Mouse (Mus musculus): ENCODE data around the gene Hoxa7. TPM values are rescaled to one million over a fixed set of nuclear protein-coding genes. Genes with fewer than 3 reads are reported as not detected.

Hoxa7 gene
- total RNA-seq, 2 experiments from 2014 or later = not detected

GRCm38 (mm10) chr6:52189172-52189591 is 32.5 kb downstream of the Hoxa7 start:
- no peak for DNase-seq (ENCODE audit: low spot score in 2 of 2)
- intact Hi-C loops (cut with DNase I) = no loop called here

- no peak for DNase-seq (ENCODE audit: low spot score in 2 of 2)
- intact Hi-C loops (cut with DNase I) = no loop called here
Measured at GRCm38 (mm10) chr6:52186500-52186899, 35.2 kb downstream of the Hoxa7 start.

GRCm38 (mm10) chr6:52185834-52186233 is 35.8 kb downstream of the Hoxa7 start:
- intact Hi-C loops (cut with DNase I) = no loop called here
- DNase-seq (ENCODE audit: low spot score in 2 of 2) = no peak

- DNase-seq (ENCODE audit: low spot score in 2 of 2) = no peak
- intact Hi-C loops (cut with DNase I) = no loop called here
Measured at GRCm38 (mm10) chr6:52185222-52185621, 36.4 kb downstream of the Hoxa7 start.

GRCm38 (mm10) chr6:52184668-52185067 is 37.0 kb downstream of the Hoxa7 start:
- no peak for DNase-seq (ENCODE audit: low spot score in 2 of 2)
- intact Hi-C loops (cut with DNase I) = no loop called here

GRCm38 (mm10) chr6:52183311-52184080 is 38.2 kb downstream of the Hoxa7 start:
- intact Hi-C loops (cut with DNase I) = no loop called here
- DNase-seq (ENCODE audit: low spot score in 2 of 2) = no peak

- intact Hi-C loops (cut with DNase I) = no loop called here
- no peak for DNase-seq (ENCODE audit: low spot score in 2 of 2)
Measured at GRCm38 (mm10) chr6:52182793-52183192, 38.9 kb downstream of the Hoxa7 start.

GRCm38 (mm10) chr6:52182030-52182429 is 39.6 kb downstream of the Hoxa7 start:
- intact Hi-C loops (cut with DNase I) = no loop called here
- no peak for DNase-seq (ENCODE audit: low spot score in 2 of 2)

GRCm38 (mm10) chr6:52180726-52181125 is 40.9 kb downstream of the Hoxa7 start:
- no peak for DNase-seq (ENCODE audit: low spot score in 2 of 2)
- intact Hi-C loops (cut with DNase I) = no loop called here

- no peak for DNase-seq (ENCODE audit: low spot score in 2 of 2)
- intact Hi-C loops (cut with DNase I) = no loop called here
Measured at GRCm38 (mm10) chr6:52180213-52180710, 41.4 kb downstream of the Hoxa7 start.

- intact Hi-C loops (cut with DNase I) = no loop called here
- DNase-seq (ENCODE audit: low spot score in 2 of 2) = no peak
Measured at GRCm38 (mm10) chr6:52179690-52180089, 42.0 kb downstream of the Hoxa7 start.

- intact Hi-C loops (cut with DNase I) = no loop called here
- DNase-seq (ENCODE audit: low spot score in 2 of 2) = no peak
Measured at GRCm38 (mm10) chr6:52178918-52179665, 42.6 kb downstream of the Hoxa7 start.

GRCm38 (mm10) chr6:52177806-52178205 is 43.8 kb downstream of the Hoxa7 start:
- intact Hi-C loops (cut with DNase I) = no loop called here
- no peak for DNase-seq (ENCODE audit: low spot score in 2 of 2)

- intact Hi-C loops (cut with DNase I) = no loop called here
- DNase-seq (ENCODE audit: low spot score in 2 of 2) = no peak
Measured at GRCm38 (mm10) chr6:52177061-52177735, 44.5 kb downstream of the Hoxa7 start, which contains the start of gene 5730596B20Rik. 5730596B20Rik (plus strand) TSS chr6:52177498.

GRCm38 (mm10) chr6:52176391-52176790 is 45.3 kb downstream of the Hoxa7 start:
- no peak for DNase-seq (ENCODE audit: low spot score in 2 of 2)
- intact Hi-C loops (cut with DNase I) = no loop called here

GRCm38 (mm10) chr6:52175864-52176263 is 45.8 kb downstream of the Hoxa7 start:
- intact Hi-C loops (cut with DNase I) = no loop called here
- no peak for DNase-seq (ENCODE audit: low spot score in 2 of 2)

GRCm38 (mm10) chr6:52174968-52175751 is 46.5 kb downstream of the Hoxa7 start:
- intact Hi-C loops (cut with DNase I) = no loop called here
- DNase-seq (ENCODE audit: low spot score in 2 of 2) = no peak

- intact Hi-C loops (cut with DNase I) = no loop called here
- no peak for DNase-seq (ENCODE audit: low spot score in 2 of 2)
Measured at GRCm38 (mm10) chr6:52173648-52174047, 48.0 kb downstream of the Hoxa7 start.

- no peak for DNase-seq (ENCODE audit: low spot score in 2 of 2)
- intact Hi-C loops (cut with DNase I) = no loop called here
Measured at GRCm38 (mm10) chr6:52172501-52172900, 49.2 kb downstream of the Hoxa7 start.

All from left cerebral cortex, postnatal 25 days (tissue).